Mouse (Mus musculus): ENCODE measurements around the gene Zfp64. TPM values are rescaled to one million over a fixed set of nuclear protein-coding genes. Genes with fewer than 3 reads are reported as not detected.
"Not testable (repeated sequence)": the region's sequence is repeated elsewhere in the genome, so short reads cannot be mapped to it uniquely, and the experiment has no call there.

Zfp64 gene
- polyA plus RNA-seq, 1 experiment: 24.1 TPM

GRCm38 (mm10) chr2:168866436-168866835 lies 89.0 kb downstream of the Zfp64 start:
- 60% methylated on average over 10 of the region's 10 CpGs for WGBS
- no peaks in the 10 kb centered on the region for H3K4me1 ChIP-seq (ENCODE audit: control insufficient read depth, insufficient read depth, insufficient read length, low read length)
- H3K36me3 ChIP-seq (ENCODE audit: control insufficient read depth, insufficient read depth, low read length): no peaks in the 10 kb centered on the region
- TF ChIP-seq POLR2A (IDR thresholded peaks at IDR 0.05; ENCODE audit: low read depth, low read length) (no peak), CTCF (IDR thresholded peaks at IDR 0.05; ENCODE audit: extremely low read depth, insufficient read length, insufficient replicate concordance, low read depth, low read length) (no peak)
- H3K27me3 ChIP-seq (ENCODE audit: control insufficient read depth, insufficient read depth, low read length): no peaks in the 10 kb centered on the region; the same call in 1 of the 2 replicates
- no peak overlapping the region for H3K27ac ChIP-seq (ENCODE audit: insufficient read depth, low read depth, low read length)
- no peak overlapping the region for H3K4me3 ChIP-seq (ENCODE audit: low read depth, low read length)

- 75% methylated on average over 5 of the region's 5 CpGs for WGBS
- Histone ChIP-seq H3K27me3 (ENCODE audit: control insufficient read depth, insufficient read depth, low read length) (no peaks in the 10 kb centered on the region), H3K4me1 (ENCODE audit: control insufficient read depth, insufficient read depth, insufficient read length, low read length) (no peaks in the 10 kb centered on the region), H3K36me3 (ENCODE audit: control insufficient read depth, insufficient read depth, low read length) (no peaks in the 10 kb centered on the region), H3K4me3 (ENCODE audit: low read depth, low read length) (no peak overlapping the region), H3K27ac (ENCODE audit: insufficient read depth, low read depth, low read length) (no peak overlapping the region)
- TF ChIP-seq POLR2A (IDR thresholded peaks at IDR 0.05; ENCODE audit: low read depth, low read length) (no peak), CTCF (IDR thresholded peaks at IDR 0.05; ENCODE audit: extremely low read depth, insufficient read length, insufficient replicate concordance, low read depth, low read length) (no peak)
Measured at GRCm38 (mm10) chr2:168864905-168865304, 90.5 kb downstream of the Zfp64 start.

- TF ChIP-seq POLR2A (IDR thresholded peaks at IDR 0.05; ENCODE audit: low read depth, low read length): no peak
- TF ChIP-seq CTCF (IDR thresholded peaks at IDR 0.05; ENCODE audit: extremely low read depth, insufficient read length, insufficient replicate concordance, low read depth, low read length): no peak
- Histone ChIP-seq H3K27ac (ENCODE audit: insufficient read depth, low read depth, low read length) (no peak overlapping the region), H3K27me3 (ENCODE audit: control insufficient read depth, insufficient read depth, low read length) (no peaks in the 10 kb centered on the region), H3K36me3 (ENCODE audit: control insufficient read depth, insufficient read depth, low read length) (no peaks in the 10 kb centered on the region), H3K4me1 (ENCODE audit: control insufficient read depth, insufficient read depth, insufficient read length, low read length) (no peaks in the 10 kb centered on the region), H3K4me3 (ENCODE audit: low read depth, low read length) (no peak overlapping the region)
- 64% methylated on average over 4 of the region's 4 CpGs for WGBS
Measured at GRCm38 (mm10) chr2:168862694-168863093, 92.7 kb downstream of the Zfp64 start.

GRCm38 (mm10) chr2:168860922-168861740 lies 94.3 kb downstream of the Zfp64 start:
- Histone ChIP-seq H3K27ac (ENCODE audit: insufficient read depth, low read depth, low read length) (no peak overlapping the region), H3K4me3 (ENCODE audit: low read depth, low read length) (no peak overlapping the region), H3K4me1 (ENCODE audit: control insufficient read depth, insufficient read depth, insufficient read length, low read length) (no peaks in the 10 kb centered on the region), H3K27me3 (ENCODE audit: control insufficient read depth, insufficient read depth, low read length) (no peaks in the 10 kb centered on the region), H3K36me3 (ENCODE audit: control insufficient read depth, insufficient read depth, low read length) (no peaks in the 10 kb centered on the region)
- 79% methylated on average over 24 of the region's 24 CpGs for WGBS
- no peak for TF ChIP-seq CTCF (IDR thresholded peaks at IDR 0.05; ENCODE audit: extremely low read depth, insufficient read length, insufficient replicate concordance, low read depth, low read length)
- TF ChIP-seq POLR2A (IDR thresholded peaks at IDR 0.05; ENCODE audit: low read depth, low read length): no peak

GRCm38 (mm10) chr2:168860032-168860691 lies 95.2 kb downstream of the Zfp64 start:
- 49% methylated on average over 16 of the region's 16 CpGs for WGBS
- no peak for TF ChIP-seq CTCF (IDR thresholded peaks at IDR 0.05; ENCODE audit: extremely low read depth, insufficient read length, insufficient replicate concordance, low read depth, low read length)
- no peak for TF ChIP-seq POLR2A (IDR thresholded peaks at IDR 0.05; ENCODE audit: low read depth, low read length)
- Histone ChIP-seq H3K4me1 (ENCODE audit: control insufficient read depth, insufficient read depth, insufficient read length, low read length) (no peaks in the 10 kb centered on the region), H3K4me3 (ENCODE audit: low read depth, low read length) (no peak overlapping the region), H3K27ac (ENCODE audit: insufficient read depth, low read depth, low read length) (no peak overlapping the region), H3K27me3 (ENCODE audit: control insufficient read depth, insufficient read depth, low read length) (no peaks in the 10 kb centered on the region), H3K36me3 (ENCODE audit: control insufficient read depth, insufficient read depth, low read length) (no peaks in the 10 kb centered on the region)

- Histone ChIP-seq H3K27me3 (ENCODE audit: control insufficient read depth, insufficient read depth, low read length) (no peaks in the 10 kb centered on the region), H3K4me3 (ENCODE audit: low read depth, low read length) (no peak overlapping the region), H3K36me3 (ENCODE audit: control insufficient read depth, insufficient read depth, low read length) (no peaks in the 10 kb centered on the region), H3K27ac (ENCODE audit: insufficient read depth, low read depth, low read length) (no peak overlapping the region), H3K4me1 (ENCODE audit: control insufficient read depth, insufficient read depth, insufficient read length, low read length) (no peaks in the 10 kb centered on the region)
- 31% methylated on average over 7 of the region's 7 CpGs for WGBS
- TF ChIP-seq POLR2A (IDR thresholded peaks at IDR 0.05; ENCODE audit: low read depth, low read length): no peak
Measured at GRCm38 (mm10) chr2:168856638-168857037, 98.7 kb downstream of the Zfp64 start.

GRCm38 (mm10) chr2:168854777-168855176 lies 100.6 kb downstream of the Zfp64 start:
- Histone ChIP-seq H3K27me3 (ENCODE audit: control insufficient read depth, insufficient read depth, low read length) (no peaks in the 10 kb centered on the region), H3K36me3 (ENCODE audit: control insufficient read depth, insufficient read depth, low read length) (no peaks in the 10 kb centered on the region), H3K4me1 (ENCODE audit: control insufficient read depth, insufficient read depth, insufficient read length, low read length) (no peaks in the 10 kb centered on the region), H3K27ac (ENCODE audit: insufficient read depth, low read depth, low read length) (no peak overlapping the region), H3K4me3 (ENCODE audit: low read depth, low read length) (no peak overlapping the region)
- 35% methylated on average over 1 of the region's 1 CpGs for WGBS
- no peak for TF ChIP-seq POLR2A (IDR thresholded peaks at IDR 0.05; ENCODE audit: low read depth, low read length)
- no peak for TF ChIP-seq CTCF (IDR thresholded peaks at IDR 0.05; ENCODE audit: extremely low read depth, insufficient read length, insufficient replicate concordance, low read depth, low read length)

- not testable (repeated sequence) for H3K36me3 ChIP-seq (ENCODE audit: control insufficient read depth, insufficient read depth, low read length); H3K27me3 ChIP-seq (ENCODE audit: control insufficient read depth, insufficient read depth, low read length); H3K27ac ChIP-seq (ENCODE audit: insufficient read depth, low read depth, low read length); H3K4me1 ChIP-seq (ENCODE audit: control insufficient read depth, insufficient read depth, insufficient read length, low read length); H3K4me3 ChIP-seq (ENCODE audit: low read depth, low read length)
- WGBS: 87% methylated on average over 13 of the region's 13 CpGs
Measured at GRCm38 (mm10) chr2:168853869-168854268, 101.5 kb downstream of the Zfp64 start.
